Mouse (Mus musculus) stomach, embryonic 15.5 days (tissue): ENCODE results near the gene Pard3b. TPM values are rescaled to one million over a fixed set of nuclear protein-coding genes. Genes with fewer than 3 reads are reported as not detected.

Source experiments
- ATAC-seq: fragments of 200-750 bp; cut with Nextera tagmentation; 2 replicates; pipeline ENCODE4 v1.8.0; 2017; ENCODE audit warnings: low read depth, moderate number of reproducible peaks, moderate TSS enrichment; ENCODE audit not compliant: insufficient read depth, low FRiP score
- H3K27ac ChIP-seq: fragments of 300-500 bp; sonication (generic); 2 replicates; pipeline ENCODE4 v1.5.1; 2015; ENCODE audit warnings: mild to moderate bottlenecking, inconsistent platforms
- H3K27me3 ChIP-seq: fragments of 300-500 bp; sonication (generic); replicated peaks from 2 replicates; pipeline ENCODE4 v1.6.1; 2015; ENCODE audit warnings: inconsistent platforms
- H3K36me3 ChIP-seq: fragments of 300-500 bp; sonication (generic); 2 replicates; pipeline ENCODE4 v1.6.1; 2015; ENCODE audit warnings: inconsistent platforms
- H3K4me1 ChIP-seq: fragments of 300-500 bp; sonication (generic); 2 replicates; pipeline ENCODE4 v1.6.1; 2015; ENCODE audit warnings: inconsistent platforms
- H3K4me2 ChIP-seq: fragments of 300-500 bp; sonication (generic); 2 replicates; pipeline ENCODE4 v1.6.1; 2015; ENCODE audit warnings: mild to moderate bottlenecking, inconsistent platforms
- H3K4me3 ChIP-seq: fragments of 300-500 bp; sonication (generic); replicated peaks from 2 replicates; pipeline ENCODE4 v1.5.1; 2015; ENCODE audit warnings: inconsistent platforms
- H3K9ac ChIP-seq: fragments of 300-500 bp; sonication (generic); 2 replicates; pipeline ENCODE4 v1.6.1; 2015; ENCODE audit warnings: inconsistent platforms
- H3K9me3 ChIP-seq: fragments of 300-500 bp; sonication (generic); 2 replicates; pipeline ENCODE4 v1.6.1; 2016; ENCODE audit warnings: inconsistent platforms
- WGBS: fragments of 180-500 bp; shearing (Covaris S2); methylation state at CpG from one replicate; pipeline ENCODE4 v1.1.7; 2015; 5-methylcytosine and 5-hydroxymethylcytosine counted together
- polyA plus RNA-seq: library from polyadenylated mRNA; unstranded; fragments of >200 nt; fragmentation: Nextera tagmentation; extraction: Ambion mirVana; gene quantifications from 2 replicates; pipeline ENCODE4 v1.2.1, GENCODE M21; 2015

Gene Pard3b
- polyA plus RNA-seq, 1 experiment from 2014 or later, result 28.9 TPM

- Histone ChIP-seq H3K4me3 (no peak overlapping the region), H3K27ac (no peak overlapping the region), H3K9me3 (no peaks in the 10 kb centered on the region), H3K27me3 (no peaks in the 10 kb centered on the region), H3K9ac (no peak overlapping the region), H3K4me1 (peaks cover 3% of the 10 kb centered on the region; the same call in 1 of the 2 replicates), H3K4me2 (peak overlapping the region; percentile 6; the same call in 1 of the 2 replicates), H3K36me3 (no peaks in the 10 kb centered on the region)
- 46% methylated on average over 21 of the region's 21 CpGs for WGBS
- ATAC-seq, result no peak
These were observed 1044.1 kb downstream of the Pard3b start for GRCm38 (mm10) chr1:62682456-62683385.

- Histone ChIP-seq H3K4me2 (no peak overlapping the region), H3K9me3 (no peaks in the 10 kb centered on the region), H3K36me3 (no peaks in the 10 kb centered on the region), H3K9ac (no peak overlapping the region), H3K27ac (no peak overlapping the region), H3K27me3 (no peaks in the 10 kb centered on the region), H3K4me3 (no peak overlapping the region), H3K4me1 (peaks cover 3% of the 10 kb centered on the region; the same call in 1 of the 2 replicates)
- WGBS, result 62% methylated on average over 2 of the region's 2 CpGs
- ATAC-seq, result no peak
These were observed 1044.9 kb downstream of the Pard3b start for GRCm38 (mm10) chr1:62683498-62683897.

DNA sequence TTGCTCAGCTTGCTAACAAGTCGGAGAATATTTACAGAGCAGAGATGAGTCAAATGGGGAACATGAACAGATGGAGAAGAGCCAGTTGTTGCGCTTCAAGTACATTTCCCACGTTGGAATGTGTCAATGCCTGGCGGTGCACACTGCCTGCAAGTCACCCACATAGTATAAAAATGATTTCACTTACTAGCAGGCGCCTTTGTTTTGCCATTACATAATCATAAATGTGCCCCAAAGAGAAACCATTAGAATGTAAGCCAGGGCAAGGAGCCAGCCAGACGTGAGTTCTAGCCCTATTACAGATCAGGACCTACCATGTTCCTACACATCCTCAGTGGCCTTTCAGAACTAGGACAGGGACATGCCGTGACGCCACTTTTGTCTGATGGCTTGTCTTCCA, 1048.9 kb downstream of the Pard3b start:
- Histone ChIP-seq H3K27ac (no peak overlapping the region), H3K4me2 (no peak overlapping the region), H3K36me3 (no peaks in the 10 kb centered on the region), H3K9ac (no peak overlapping the region), H3K4me3 (no peak overlapping the region), H3K27me3 (no peaks in the 10 kb centered on the region), H3K9me3 (no peaks in the 10 kb centered on the region), H3K4me1 (peaks cover under 1% of the 10 kb centered on the region; the same call in 1 of the 2 replicates)
- WGBS, result 65% methylated on average over 8 of the region's 8 CpGs
- ATAC-seq, result no peak

GRCm38 (mm10) chr1:62691175-62691574, 1052.6 kb downstream of the Pard3b start:
- ATAC-seq, result no peak
- Histone ChIP-seq H3K27ac (no peak overlapping the region), H3K36me3 (no peaks in the 10 kb centered on the region), H3K4me1 (no peaks in the 10 kb centered on the region), H3K27me3 (no peaks in the 10 kb centered on the region), H3K9ac (no peak overlapping the region), H3K4me3 (no peak overlapping the region), H3K9me3 (no peaks in the 10 kb centered on the region), H3K4me2 (no peak overlapping the region)
- 79% methylated on average over 6 of the region's 6 CpGs for WGBS
